Mouse (Mus musculus) ES-E14 (cell line): ENCODE measurements around the gene Gm5737.

ENCODE experiments used
- MAFK ChIP-seq: IDR thresholded peaks from 2 replicates; pipeline ENCODE4 v1.6.1; 2014; ENCODE audit warnings: mild to moderate bottlenecking, low read depth, low read length, inconsistent platforms; ENCODE audit not compliant: insufficient read depth
- ZNF384 ChIP-seq: IDR thresholded peaks from 2 replicates; pipeline ENCODE4 v1.6.1; 2012; ENCODE audit warnings: low read depth, low read length, inconsistent platforms

- TF ChIP-seq ZNF384 = no peak
- TF ChIP-seq MAFK = no peak
Measured at GRCm38 (mm10) chr7:120843852-120844435, 31.8 kb downstream of the Gm5737 start.
